Mouse (Mus musculus): ENCODE measurements at regions not wholly inside any gene's neighbourhood (a gene's known extent, or its start where the extent isn't known, plus 50 kb on each side); places are given as distances from the start of the nearest gene placed in this dataset.

GRCm38 (mm10) chr6:81756242-81756641, 167.2 kb upstream of the Gcfc2 start:
- 80% methylated on average over 7 of the region's 7 CpGs for WGBS
- no peak overlapping the region for H3K4me3 ChIP-seq (ENCODE audit: low read length)
- no peaks in the 10 kb centered on the region for H3K36me3 ChIP-seq (ENCODE audit: insufficient read depth, low read length)
- no peak overlapping the region for H3K27ac ChIP-seq
- ATAC-seq = no peak
- H3K4me2 ChIP-seq (ENCODE audit: low read depth, low read length) = no peak overlapping the region
- DNase-seq (ENCODE audit: low spot score) = no peak
- no peak for TF ChIP-seq CTCF (IDR thresholded peaks at IDR 0.05; ENCODE audit: low read depth)
- H3K9ac ChIP-seq (replicated peaks; ENCODE audit: low read length) = no peak overlapping the region
- H3K4me1 ChIP-seq (ENCODE audit: insufficient read depth, low read length) = no peaks in the 10 kb centered on the region
- no peaks in the 10 kb centered on the region for H3K27me3 ChIP-seq (ENCODE audit: insufficient read depth, low read length)
- no peaks in the 10 kb centered on the region for H3K9me3 ChIP-seq (ENCODE audit: low read length)

GRCm38 (mm10) chr6:81758876-81759275, 164.6 kb upstream of the Gcfc2 start:
- Histone ChIP-seq H3K9ac (replicated peaks; ENCODE audit: low read length) (no peak overlapping the region), H3K36me3 (ENCODE audit: insufficient read depth, low read length) (no peaks in the 10 kb centered on the region), H3K4me1 (ENCODE audit: insufficient read depth, low read length) (no peaks in the 10 kb centered on the region), H3K27ac (no peak overlapping the region), H3K4me2 (ENCODE audit: low read depth, low read length) (no peak overlapping the region), H3K9me3 (ENCODE audit: low read length) (no peaks in the 10 kb centered on the region), H3K27me3 (ENCODE audit: insufficient read depth, low read length) (no peaks in the 10 kb centered on the region), H3K4me3 (ENCODE audit: low read length) (no peak overlapping the region)
- DNase-seq (ENCODE audit: low spot score) (no peak), ATAC-seq (no peak)
- no peak for TF ChIP-seq CTCF (IDR thresholded peaks at IDR 0.05; ENCODE audit: low read depth)
- 90% methylated on average over 5 of the region's 5 CpGs for WGBS

GRCm38 (mm10) chr6:81760181-81760580, 163.3 kb upstream of the Gcfc2 start:
- Histone ChIP-seq H3K4me1 (ENCODE audit: insufficient read depth, low read length) (no peaks in the 10 kb centered on the region), H3K9me3 (ENCODE audit: low read length) (no peaks in the 10 kb centered on the region), H3K4me2 (ENCODE audit: low read depth, low read length) (no peak overlapping the region), H3K27me3 (ENCODE audit: insufficient read depth, low read length) (no peaks in the 10 kb centered on the region), H3K9ac (replicated peaks; ENCODE audit: low read length) (no peak overlapping the region), H3K27ac (no peak overlapping the region), H3K36me3 (ENCODE audit: insufficient read depth, low read length) (no peaks in the 10 kb centered on the region), H3K4me3 (ENCODE audit: low read length) (no peak overlapping the region)
- peak; percentile 27 for DNase-seq (ENCODE audit: low spot score)
- no peak for ATAC-seq
- no peak for TF ChIP-seq CTCF (IDR thresholded peaks at IDR 0.05; ENCODE audit: low read depth)
- WGBS = 43% methylated on average over 2 of the region's 2 CpGs

- Histone ChIP-seq H3K9ac (replicated peaks; ENCODE audit: low read length) (no peak overlapping the region), H3K27ac (no peak overlapping the region), H3K4me1 (ENCODE audit: insufficient read depth, low read length) (no peaks in the 10 kb centered on the region), H3K36me3 (ENCODE audit: insufficient read depth, low read length) (no peaks in the 10 kb centered on the region), H3K4me2 (ENCODE audit: low read depth, low read length) (no peak overlapping the region), H3K4me3 (ENCODE audit: low read length) (no peak overlapping the region), H3K27me3 (ENCODE audit: insufficient read depth, low read length) (no peaks in the 10 kb centered on the region), H3K9me3 (ENCODE audit: low read length) (no peaks in the 10 kb centered on the region)
- ATAC-seq = no peak
- TF ChIP-seq CTCF (IDR thresholded peaks at IDR 0.05; ENCODE audit: low read depth) = no peak
- 50% methylated on average over 7 of the region's 7 CpGs for WGBS
- peak; percentile 46 for DNase-seq (ENCODE audit: low spot score)
These were observed 157.6 kb upstream of the Gcfc2 start for GRCm38 (mm10) chr6:81765831-81766230.

- DNase-seq (ENCODE audit: low spot score) (no peak), ATAC-seq (no peak)
- Histone ChIP-seq H3K4me3 (ENCODE audit: low read length) (no peak overlapping the region), H3K4me2 (ENCODE audit: low read depth, low read length) (no peak overlapping the region), H3K9me3 (ENCODE audit: low read length) (no peaks in the 10 kb centered on the region), H3K27ac (no peak overlapping the region), H3K27me3 (ENCODE audit: insufficient read depth, low read length) (no peaks in the 10 kb centered on the region), H3K36me3 (ENCODE audit: insufficient read depth, low read length) (no peaks in the 10 kb centered on the region), H3K9ac (replicated peaks; ENCODE audit: low read length) (no peak overlapping the region), H3K4me1 (ENCODE audit: insufficient read depth, low read length) (no peaks in the 10 kb centered on the region)
- 90% methylated on average over 4 of the region's 4 CpGs for WGBS
- TF ChIP-seq CTCF (IDR thresholded peaks at IDR 0.05; ENCODE audit: low read depth) = no peak
These were observed 156.7 kb upstream of the Gcfc2 start for GRCm38 (mm10) chr6:81766800-81767199.

- Histone ChIP-seq H3K4me1 (ENCODE audit: insufficient read depth, low read length) (no peaks in the 10 kb centered on the region), H3K27ac (no peak overlapping the region), H3K4me3 (ENCODE audit: low read length) (no peak overlapping the region), H3K36me3 (ENCODE audit: insufficient read depth, low read length) (no peaks in the 10 kb centered on the region), H3K9me3 (ENCODE audit: low read length) (no peaks in the 10 kb centered on the region), H3K4me2 (ENCODE audit: low read depth, low read length) (no peak overlapping the region), H3K9ac (replicated peaks; ENCODE audit: low read length) (no peak overlapping the region), H3K27me3 (ENCODE audit: insufficient read depth, low read length) (no peaks in the 10 kb centered on the region)
- TF ChIP-seq CTCF (IDR thresholded peaks at IDR 0.05; ENCODE audit: low read depth) = peak; percentile 74
- WGBS = 39% methylated on average over 5 of the region's 5 CpGs
- peak; percentile 74 for ATAC-seq
- DNase-seq (ENCODE audit: low spot score) = peak; percentile 90
These were observed 154.6 kb upstream of the Gcfc2 start for GRCm38 (mm10) chr6:81768669-81769537.

- no peak for TF ChIP-seq CTCF (IDR thresholded peaks at IDR 0.05; ENCODE audit: low read depth)
- Histone ChIP-seq H3K27ac (no peak overlapping the region), H3K4me2 (ENCODE audit: low read depth, low read length) (no peak overlapping the region), H3K27me3 (ENCODE audit: insufficient read depth, low read length) (no peaks in the 10 kb centered on the region), H3K36me3 (ENCODE audit: insufficient read depth, low read length) (no peaks in the 10 kb centered on the region), H3K9me3 (ENCODE audit: low read length) (no peaks in the 10 kb centered on the region), H3K4me1 (ENCODE audit: insufficient read depth, low read length) (no peaks in the 10 kb centered on the region), H3K9ac (replicated peaks; ENCODE audit: low read length) (no peak overlapping the region), H3K4me3 (ENCODE audit: low read length) (no peak overlapping the region)
- ATAC-seq (no peak), DNase-seq (ENCODE audit: low spot score) (no peak)
- 90% methylated on average over 3 of the region's 3 CpGs for WGBS
These were observed 153.2 kb upstream of the Gcfc2 start for GRCm38 (mm10) chr6:81770301-81770700.

All from hindbrain, postnatal 0 days (tissue).